Mouse (Mus musculus) heart, adult 8-10 months (tissue): ENCODE measurements around the gene Olfr170. TPM values are rescaled to one million over a fixed set of nuclear protein-coding genes. Genes with fewer than 3 reads are reported as not detected.
"Not testable (repeated sequence)": the region's sequence is repeated elsewhere in the genome, so short reads cannot be mapped to it uniquely, and the experiment has no call there.

Source experiments
- DNase-seq: peaks from one replicate; pipeline ENCODE4 v3.0.0; 2022; ENCODE audit warnings: low spot score
- total RNA-seq, 4 experiments: library from RNA; stranded (reverse); gene quantifications; 2 replicates each; pipeline ENCODE4 v1.2.4; 2022

Olfr170 gene
- not detected for total RNA-seq

- DNase-seq: not testable (repeated sequence)
These were observed at the start of gene Olfr170 for GRCm38 (mm10) chr16:19611782-19612181. Olfr170 (minus strand) TSS chr16:19611882.

- DNase-seq: no peak
These were observed 18.1 kb upstream of the Olfr170 start, which contains the start of gene Olfr171 for GRCm38 (mm10) chr16:19629816-19630215. Olfr171 (minus strand) TSS chr16:19629916.

GRCm38 (mm10) chr16:19603166-19603565 lies 8.5 kb downstream of the Olfr170 start:
- DNase-seq: no peak

GRCm38 (mm10) chr16:19571709-19572108 lies 40.0 kb downstream of the Olfr170 start, which contains the start of gene Olfr169:
Olfr169 (minus strand) TSS chr16:19571809.
- DNase-seq: not testable (repeated sequence)

Other genes with a start within 250 kb of the Olfr170 start
- not detected for gene Olfr165, start 188.7 kb downstream of the Olfr170 start, total RNA-seq
- gene Olfr166, start 128.2 kb downstream of the Olfr170 start, total RNA-seq: not detected
- not detected for gene Olfr167, start 89.6 kb downstream of the Olfr170 start, total RNA-seq
- gene Olfr168, start 76.3 kb downstream of the Olfr170 start, total RNA-seq: not detected
- gene Olfr169, start 40.1 kb downstream of the Olfr170 start, total RNA-seq: not detected
- gene Olfr171, start 18.0 kb upstream of the Olfr170 start, total RNA-seq: not detected
- not detected for gene Lamp3, start 94.5 kb upstream of the Olfr170 start, total RNA-seq
- under 1 TPM; 0.22 to 0.88 (median 0.57) TPM for gene B3gnt5, start 148.3 kb upstream of the Olfr170 start, total RNA-seq